Mouse (Mus musculus) heart, adult 8-10 months (tissue): ENCODE data around the gene Rubcn. TPM values are rescaled to one million over a fixed set of nuclear protein-coding genes. Genes with fewer than 3 reads are reported as not detected.

ENCODE experiments used
- total RNA-seq, 4 experiments: library from RNA; stranded (reverse); gene quantifications; 2 replicates each; pipeline ENCODE4 v1.2.4; 2022

The Rubcn gene
- total RNA-seq, 4 experiments from 2014 or later, result 30.7 to 37.0 (median 34.2) TPM

Other genes starting within 250 kb of the Rubcn start
- gene Tnk2, start 233.9 kb downstream of the Rubcn start, total RNA-seq, result 10 to 100 TPM; 18.6 to 22.6 (median 21.4) TPM
- under 1 TPM; 0.29 to 0.50 (median 0.35) TPM for gene Muc4, start 141.9 kb downstream of the Rubcn start, total RNA-seq
- under 1 TPM; 0.33 to 0.79 (median 0.47) TPM for gene Muc20, start 80.3 kb downstream of the Rubcn start, total RNA-seq
- not detected for gene Smbd1, start 67.3 kb downstream of the Rubcn start, total RNA-seq
- gene Fyttd1, start 266 bp downstream of the Rubcn start, total RNA-seq, result 100 to 1,000 TPM in 3 of 4 experiments, 10 to 100 TPM in 1; 94.2 to 123 (median 109) TPM
- gene Lrch3, start 36.3 kb upstream of the Rubcn start, total RNA-seq, result 10 to 100 TPM; 21.5 to 26.3 (median 22.7) TPM
- 1 to 10 TPM in 1 of 4 experiments, under 1 TPM in 3; 0.31 to 1.6 (median 0.45) TPM for gene Iqcg, start 178.5 kb upstream of the Rubcn start, total RNA-seq
- gene Rpl35a, start 178.7 kb upstream of the Rubcn start, total RNA-seq, result 100 to 1,000 TPM; 282 to 337 (median 300) TPM
- gene Lmln, start 184.8 kb upstream of the Rubcn start, total RNA-seq, result 1 to 10 TPM; 1.5 to 5.4 (median 2.1) TPM